Mouse (Mus musculus) cerebellum, postnatal 4 days (tissue): ENCODE data around the gene Rhox4a.
"Not testable (repeated sequence)": the region's sequence is repeated elsewhere in the genome, so short reads cannot be mapped to it uniquely, and the experiment has no call there.

Source experiments
- DNase-seq, 2 experiments: peaks; one replicate each; pipeline ENCODE4 v3.0.0; 2022; ENCODE audit warnings: low spot score in 2 of 2, mixed read lengths in 1 of 2

Rhox4a gene

DNA sequence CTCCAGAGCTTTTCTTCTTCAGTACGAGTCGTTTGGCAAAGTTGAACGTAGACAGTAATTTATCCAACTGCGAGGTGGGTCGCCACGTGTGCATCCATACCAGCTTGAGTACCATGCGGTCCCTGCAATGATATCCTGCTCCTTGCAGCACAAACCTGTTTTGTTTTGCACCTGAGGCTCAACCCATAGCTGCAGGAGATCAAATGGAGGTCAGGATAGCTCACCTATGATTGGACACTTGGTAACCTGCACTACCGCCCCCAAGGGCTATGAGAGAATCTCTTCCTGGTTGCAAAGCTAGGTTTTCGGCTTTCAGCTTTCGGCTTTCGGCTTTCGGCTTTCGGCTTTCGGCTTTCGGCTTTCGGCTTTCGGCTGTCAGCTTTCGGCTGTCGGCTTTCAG, at the start of gene Rhox4a:
TSS of gene Rhox4a (plus strand) at position 301 of the 400 bp plus-strand sequence.
- not testable (repeated sequence) for DNase-seq

GRCm38 (mm10) chrX:37222158-37222557, 43.0 kb upstream of the Rhox4a start, which contains the start of gene Rhox1:
Gene Rhox1 (minus strand): TSS chrX:37222258.
- not testable (repeated sequence) for DNase-seq

- not testable (repeated sequence) for DNase-seq
These were observed 20.5 kb upstream of the Rhox4a start, which contains the start of gene Rhox2a for GRCm38 (mm10) chrX:37244676-37245075. Gene Rhox2a (plus strand): TSS chrX:37244976.

DNA sequence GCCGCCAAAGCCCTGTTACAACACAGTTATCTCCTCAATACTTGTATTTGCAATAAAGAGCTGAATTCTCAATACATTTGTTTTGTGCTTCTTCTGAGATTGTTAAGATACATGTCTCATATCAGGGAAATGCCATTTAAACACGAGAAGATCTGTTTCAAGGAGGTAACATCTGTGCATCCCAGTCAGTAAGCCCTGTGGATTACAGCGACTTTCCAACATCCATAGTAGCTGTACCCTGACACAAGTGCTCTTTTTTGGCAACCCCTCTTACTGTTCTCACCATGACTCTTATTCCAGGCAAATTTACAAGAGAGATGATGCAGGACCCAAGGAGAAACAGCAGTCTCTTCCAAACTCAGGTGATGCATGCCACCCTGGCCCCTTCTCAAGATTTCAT, 15.5 kb upstream of the Rhox4a start, which contains the start of gene Rhox3a:
TSS of gene Rhox3a (plus strand) at position 301 of the 400 bp plus-strand sequence.
- not testable (repeated sequence) for DNase-seq
